Mouse (Mus musculus): ENCODE data around the gene Ddx25. TPM values are rescaled to one million over a fixed set of nuclear protein-coding genes. Genes with fewer than 3 reads are reported as not detected.

The Ddx25 gene
- total RNA-seq, 2 experiments from 2014 or later, result 0.75 to 0.85 TPM

- peak; percentile 90 for DNase-seq
Observed at GRCm38 (mm10) chr9:35541488-35541887, 16.8 kb downstream of the Ddx25 start.

- no peak for DNase-seq
Observed at GRCm38 (mm10) chr9:35541024-35541423, 17.3 kb downstream of the Ddx25 start.

GRCm38 (mm10) chr9:35539001-35539750, 19.2 kb downstream of the Ddx25 start:
- DNase-seq, result no peak

GRCm38 (mm10) chr9:35535876-35536275, 22.5 kb downstream of the Ddx25 start:
- no peak for DNase-seq

- peak; percentile 49 for DNase-seq
Observed at GRCm38 (mm10) chr9:35535110-35535509, 23.2 kb downstream of the Ddx25 start.

- no peak for DNase-seq
Observed at GRCm38 (mm10) chr9:35533266-35533665, 25.1 kb downstream of the Ddx25 start.

GRCm38 (mm10) chr9:35529796-35530195, 28.5 kb downstream of the Ddx25 start:
- no peak for DNase-seq

GRCm38 (mm10) chr9:35529141-35529540, 29.2 kb downstream of the Ddx25 start:
- DNase-seq, result no peak

GRCm38 (mm10) chr9:35523941-35524411, 34.4 kb downstream of the Ddx25 start:
- DNase-seq, result peak; percentile 80

GRCm38 (mm10) chr9:35523541-35523940, 34.8 kb downstream of the Ddx25 start:
- peak; percentile 42 for DNase-seq

- DNase-seq, result peak; percentile 24
Observed at GRCm38 (mm10) chr9:35522821-35523515, 35.4 kb downstream of the Ddx25 start.

- no peak for DNase-seq
Observed at GRCm38 (mm10) chr9:35522241-35522640, 36.1 kb downstream of the Ddx25 start.

- no peak for DNase-seq
Observed at GRCm38 (mm10) chr9:35520631-35521348, 37.5 kb downstream of the Ddx25 start.

- DNase-seq, result no peak
Observed at GRCm38 (mm10) chr9:35518169-35518568, 40.2 kb downstream of the Ddx25 start, which contains the start of gene Gm1113. Gm1113 (minus strand) TSS chr9:35518269.

GRCm38 (mm10) chr9:35516711-35517110, 41.6 kb downstream of the Ddx25 start:
- no peak for DNase-seq

GRCm38 (mm10) chr9:35516182-35516581, 42.1 kb downstream of the Ddx25 start:
- no peak for DNase-seq

GRCm38 (mm10) chr9:35513900-35514299, 44.4 kb downstream of the Ddx25 start:
- DNase-seq, result no peak

GRCm38 (mm10) chr9:35508234-35508633, 50.1 kb downstream of the Ddx25 start:
- DNase-seq, result peak; percentile 63

- DNase-seq, result no peak
Observed at GRCm38 (mm10) chr9:35502361-35503000, 55.8 kb downstream of the Ddx25 start.

- DNase-seq, result no peak
Observed at GRCm38 (mm10) chr9:35499946-35500345, 58.4 kb downstream of the Ddx25 start.

- no peak for DNase-seq
Observed at GRCm38 (mm10) chr9:35495471-35495870, 62.9 kb downstream of the Ddx25 start.

- DNase-seq, result no peak
Observed at GRCm38 (mm10) chr9:35494937-35495336, 63.4 kb downstream of the Ddx25 start.

All from adrenal gland, postnatal 10 days (tissue).